In the genomic region with DNA sequence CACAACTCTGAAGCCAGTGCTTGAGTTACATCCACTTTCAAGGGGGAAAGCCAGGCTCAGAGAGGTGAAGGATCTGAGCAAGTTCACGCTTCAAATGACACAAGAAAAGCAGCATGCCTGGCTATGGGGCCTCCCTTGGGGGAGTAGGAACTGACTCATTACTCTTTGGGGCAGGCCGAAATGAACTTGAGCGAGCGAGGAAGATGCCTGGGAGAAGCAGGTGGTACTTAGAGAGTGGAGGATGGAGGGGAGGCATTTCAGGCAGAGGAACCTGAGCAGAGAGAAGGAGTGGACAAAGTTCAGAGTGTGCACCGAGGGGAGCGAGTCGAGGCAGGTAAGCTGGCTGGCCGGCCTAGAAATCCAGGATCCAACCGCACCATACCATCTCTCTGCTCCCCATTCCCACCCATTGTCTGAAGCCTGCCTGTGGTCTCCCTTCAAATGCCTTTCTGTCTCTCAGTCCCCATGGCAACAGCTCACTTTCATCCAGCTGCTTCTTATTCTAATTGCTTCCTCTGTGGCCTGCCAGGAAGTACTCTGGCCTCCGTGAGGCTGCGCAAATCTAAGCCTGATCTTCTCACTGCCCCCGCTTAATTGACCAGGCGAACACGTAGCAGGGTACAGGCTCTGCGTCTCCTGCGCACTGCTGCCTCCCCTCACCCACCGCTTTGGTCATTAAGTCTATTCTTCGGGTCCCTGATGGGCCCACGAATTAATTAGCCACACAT, we compare ENCODE assay signal across 8 mouse cellular contexts. TPM values are rescaled to one million over a fixed set of nuclear protein-coding genes. Genes with fewer than 3 reads are reported as not detected.
DNase-seq lines count a peak whose midpoint lies in the region; ATAC-seq lines count a peak whose summit lies in the region.
"Not testable (repeated sequence)": the region's sequence is repeated elsewhere in the genome, so short reads cannot be mapped to it uniquely, and the experiment has no call there.
"Had no signal": no experiment of that assay in that cellular context is flagged by ENCODE, and none has a peak within 500 bp of the region (broad histone marks: within the 10 kb centered on the region; RNA-seq: fewer than 3 reads in every experiment).

No protein-coding gene starts in this region.

- H3K27me3 ChIP-seq in embryonic facial prominence, embryonic 14.5 days (replicated peaks; ENCODE audit: control insufficient read depth, insufficient read depth, low read length); intestine, embryonic 16.5 days (replicated peaks; ENCODE audit: control insufficient read depth, insufficient read depth, low read length); neural tube, embryonic 12.5 days (replicated peaks): not testable (repeated sequence)
- peaks cover 20% of the 10 kb centered on the region for H3K27me3 ChIP-seq in hindbrain, embryonic 10.5 days (ENCODE audit: insufficient read depth, poor library complexity, severe bottlenecking)
- H3K27me3 ChIP-seq in limb, embryonic 13.5 days = peaks cover 20% of the 10 kb centered on the region; the same call in 1 of the 2 replicates

- H3K4me1 ChIP-seq in embryonic facial prominence, embryonic 14.5 days (ENCODE audit: control insufficient read depth, insufficient read depth, low read length); intestine, embryonic 16.5 days (ENCODE audit: control insufficient read depth, insufficient read depth, low read length); limb, embryonic 13.5 days; neural tube, embryonic 12.5 days: not testable (repeated sequence)
- peaks cover 12% of the 10 kb centered on the region for H3K4me1 ChIP-seq in hindbrain, embryonic 10.5 days (replicated peaks)

- not testable (repeated sequence) for H3K4me3 ChIP-seq in embryonic facial prominence, embryonic 14.5 days (ENCODE audit: low read depth, low read length); hindbrain, embryonic 10.5 days; intestine, embryonic 16.5 days (ENCODE audit: low read length); limb, embryonic 13.5 days; neural tube, embryonic 12.5 days

- not testable (repeated sequence) for DNase-seq in embryonic facial prominence, embryonic 14.5 days (ENCODE audit: low spot score); hindbrain, embryonic 10.5 days (ENCODE audit: low spot score)

- not testable (repeated sequence) for H3K36me3 ChIP-seq in embryonic facial prominence, embryonic 14.5 days (ENCODE audit: control insufficient read depth, insufficient read depth, low read length); hindbrain, embryonic 10.5 days; intestine, embryonic 16.5 days (ENCODE audit: control insufficient read depth, insufficient read depth, low read length); limb, embryonic 13.5 days; neural tube, embryonic 12.5 days

- H3K27ac ChIP-seq in embryonic facial prominence, embryonic 14.5 days (replicated peaks; ENCODE audit: low read depth, low read length); intestine, embryonic 16.5 days (ENCODE audit: low read length); limb, embryonic 13.5 days; neural tube, embryonic 12.5 days: not testable (repeated sequence)
- 0 out of 2 replicates have a peak overlapping the region, but pooled peaks have one; percentile 89 for H3K27ac ChIP-seq in hindbrain, embryonic 10.5 days

- peak; percentile 91 for ATAC-seq in embryonic facial prominence, embryonic 14.5 days (ENCODE audit: low read depth)
- ATAC-seq in frontal cortex, adult (ENCODE audit: low TSS enrichment) = peak; percentile 60
- ATAC-seq in intestine, embryonic 16.5 days = peak; percentile 88
- peak; percentile 85 for ATAC-seq in limb, embryonic 13.5 days (ENCODE audit: low FRiP score, low read depth)
- peak; percentile 77 for ATAC-seq in megakaryocyte progenitor cell, adult 5-6 weeks (replicated peaks; ENCODE audit: poor library complexity)
- ATAC-seq in neural tube, embryonic 12.5 days (ENCODE audit: low FRiP score, low read depth) = peak; percentile 96

- H3K4me2 ChIP-seq in embryonic facial prominence, embryonic 14.5 days (ENCODE audit: low read depth, low read length) = peak overlapping the region; percentile 40
- not testable (repeated sequence) for H3K4me2 ChIP-seq in intestine, embryonic 16.5 days (ENCODE audit: low read depth, low read length)
- peak overlapping the region; percentile 47 for H3K4me2 ChIP-seq in limb, embryonic 13.5 days (replicated peaks)
- H3K4me2 ChIP-seq in neural tube, embryonic 12.5 days (replicated peaks) = peak overlapping the region; percentile 36; the same call in 1 of the 2 replicates

- H3K9ac ChIP-seq in embryonic facial prominence, embryonic 14.5 days (ENCODE audit: low read depth, low read length); intestine, embryonic 16.5 days (ENCODE audit: low read depth, low read length); limb, embryonic 13.5 days; neural tube, embryonic 12.5 days: not testable (repeated sequence)

- H3K9me3 ChIP-seq in embryonic facial prominence, embryonic 14.5 days (ENCODE audit: control insufficient read depth, low read length); hindbrain, embryonic 10.5 days; intestine, embryonic 16.5 days (ENCODE audit: control insufficient read depth, low read length); limb, embryonic 13.5 days; neural tube, embryonic 12.5 days: not testable (repeated sequence)

- WGBS in embryonic facial prominence, embryonic 14.5 days = 28% methylated on average over 5 of the region's 19 CpGs
- 22% methylated on average over 6 of the region's 19 CpGs for WGBS in hindbrain, embryonic 10.5 days
- WGBS in intestine, embryonic 16.5 days = 42% methylated on average over 5 of the region's 19 CpGs
- WGBS in limb, embryonic 13.5 days = 26% methylated on average over 5 of the region's 19 CpGs
- 22% methylated on average over 6 of the region's 19 CpGs for WGBS in neural tube, embryonic 12.5 days

RNA-seq across cellular contexts. Expression of a gene that starts 32.6 kb away (rescaled TPM):
- 1.1 and 1.4 TPM in 2 replicates for polyA plus RNA-seq in embryonic facial prominence, embryonic 14.5 days (2014; fragmentation: Nextera tagmentation; extraction: Ambion mirVana)
- polyA plus RNA-seq in hindbrain, embryonic 10.5 days (2016; fragmentation: Nextera tagmentation; extraction: Ambion mirVana) = 3.8 and 5.0 TPM in 2 replicates
- polyA plus RNA-seq in intestine, embryonic 16.5 days (2015; fragmentation: Nextera tagmentation; extraction: Ambion mirVana) = 0.37 and 0.56 TPM in 2 replicates
- polyA plus RNA-seq in limb, embryonic 13.5 days (2015; fragmentation: Nextera tagmentation; extraction: Ambion mirVana) = 1.9 and 2.2 TPM in 2 replicates
- total RNA-seq in megakaryocyte progenitor cell, adult 5-6 weeks (2015) = 0.62 and 1.2 TPM in 2 replicates
- 0.29 and 0.61 TPM in 2 replicates for total RNA-seq in megakaryocyte progenitor cell, adult 5-6 weeks (2017)
- 2.4 and 2.5 TPM in 2 replicates for polyA plus RNA-seq in neural tube, embryonic 12.5 days (2016; fragmentation: Nextera tagmentation; extraction: Ambion mirVana)
- total RNA-seq: heart, adult 18-20 months had no signal
